Mouse (Mus musculus) thymus, postnatal 10 days (tissue): ENCODE measurements around the gene Bicral.
A peak's percentile ranks its signal among the peaks of the same experiment; 100 is the strongest.

ENCODE experiments used
- DNase-seq, 2 experiments: peaks; one replicate each; pipeline ENCODE4 v3.0.0; 2021; ENCODE audit warnings: low spot score in 2 of 2

Bicral gene

DNA sequence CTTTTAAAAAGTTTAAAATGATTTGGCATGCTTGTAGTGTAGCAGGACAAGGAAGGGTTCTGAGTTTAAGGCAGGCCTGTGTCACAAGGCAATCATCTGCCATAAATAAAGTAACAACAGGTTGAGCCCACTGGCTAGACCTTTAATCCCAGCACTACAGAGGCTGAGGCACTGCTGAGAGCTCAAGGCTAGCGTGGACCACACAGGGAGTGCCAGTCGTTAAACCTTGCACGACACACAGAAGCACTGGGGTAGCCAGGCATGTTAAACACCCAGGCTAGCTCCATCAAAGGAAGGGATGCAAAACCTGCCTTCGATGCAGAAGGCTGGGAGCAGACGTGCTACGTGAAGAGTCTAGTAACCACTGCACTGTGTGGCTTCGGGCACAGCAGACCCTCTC, 14.6 kb downstream of the Bicral start:
- no peak for DNase-seq

DNA sequence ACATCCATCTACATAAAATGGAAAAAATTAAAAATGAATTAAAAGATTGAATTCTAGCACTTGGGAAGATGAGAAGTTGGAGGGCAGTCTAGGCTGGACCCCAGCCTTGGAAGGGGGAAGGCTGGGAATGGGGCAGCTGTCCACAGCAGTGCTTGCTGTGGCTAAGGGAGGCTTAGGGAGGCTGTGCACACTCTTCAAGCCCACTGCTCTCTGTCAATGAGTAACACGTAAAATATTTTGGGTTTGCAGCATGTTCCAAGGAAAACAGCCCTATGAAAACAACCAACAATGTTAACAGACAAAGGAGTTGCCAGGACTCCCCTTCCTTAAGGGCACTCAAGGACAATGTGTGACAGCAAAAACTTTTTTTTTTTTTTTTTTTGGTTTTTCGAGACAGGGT, 15.3 kb downstream of the Bicral start:
- DNase-seq, result no peak

DNA sequence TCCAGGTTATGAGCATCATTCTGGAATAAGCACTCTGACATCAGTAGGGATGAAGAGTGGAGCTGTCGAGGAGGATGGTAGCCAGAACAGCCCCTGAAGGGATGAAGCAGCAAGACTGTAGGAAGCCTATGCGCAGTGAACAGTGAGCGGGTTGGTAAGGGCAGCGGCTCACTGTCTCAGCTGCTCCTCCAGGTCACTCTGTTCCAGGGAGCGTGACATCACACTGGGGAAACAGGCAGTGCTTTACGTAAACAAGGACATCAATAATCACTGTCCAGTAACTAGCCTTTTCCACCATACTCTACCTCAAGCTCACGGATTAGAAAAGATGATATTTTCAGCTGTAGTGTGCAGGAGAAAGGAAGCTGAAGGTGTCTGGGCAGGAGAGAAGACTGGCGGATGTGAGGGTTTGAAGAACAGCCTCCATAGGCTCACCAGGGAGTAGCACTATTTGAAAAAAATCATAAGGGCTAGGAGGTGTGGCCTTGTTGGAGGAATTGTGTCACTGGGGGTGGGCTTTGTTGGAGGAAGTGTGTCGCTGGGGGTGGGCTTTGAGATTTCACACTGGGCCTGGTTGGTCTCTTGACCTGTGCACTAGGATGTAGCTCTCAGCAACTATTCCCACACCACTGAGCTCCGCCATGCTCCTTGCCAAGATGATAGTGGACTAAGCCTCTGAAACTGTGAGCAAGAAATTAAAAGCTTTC, 17.8 kb downstream of the Bicral start:
- no peak for DNase-seq

DNA sequence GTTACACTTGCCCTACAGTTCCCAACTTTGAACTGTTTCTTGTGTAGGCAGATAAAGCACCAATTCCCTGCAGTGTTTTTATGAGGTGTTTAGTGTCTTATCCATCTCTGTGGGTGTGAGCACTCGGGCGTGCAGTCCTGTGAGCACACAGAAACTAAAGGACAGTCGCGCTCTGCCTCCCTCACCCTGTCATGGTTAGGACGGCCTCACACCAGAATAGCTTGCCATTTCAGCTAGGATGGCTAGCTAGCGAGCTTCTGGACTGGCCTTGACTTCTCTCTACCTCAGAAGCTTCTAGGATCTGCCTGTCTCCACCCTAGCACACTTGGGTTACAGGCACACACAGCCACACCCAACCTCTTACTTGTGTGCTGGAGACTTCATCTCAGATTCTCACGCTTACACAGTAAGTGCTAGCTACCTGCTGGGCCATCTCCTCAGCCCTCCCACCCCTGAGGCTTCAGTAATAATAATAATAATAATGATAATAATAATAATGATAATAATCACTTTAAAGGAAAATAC, 19.8 kb downstream of the Bicral start:
- no peak for DNase-seq

DNA sequence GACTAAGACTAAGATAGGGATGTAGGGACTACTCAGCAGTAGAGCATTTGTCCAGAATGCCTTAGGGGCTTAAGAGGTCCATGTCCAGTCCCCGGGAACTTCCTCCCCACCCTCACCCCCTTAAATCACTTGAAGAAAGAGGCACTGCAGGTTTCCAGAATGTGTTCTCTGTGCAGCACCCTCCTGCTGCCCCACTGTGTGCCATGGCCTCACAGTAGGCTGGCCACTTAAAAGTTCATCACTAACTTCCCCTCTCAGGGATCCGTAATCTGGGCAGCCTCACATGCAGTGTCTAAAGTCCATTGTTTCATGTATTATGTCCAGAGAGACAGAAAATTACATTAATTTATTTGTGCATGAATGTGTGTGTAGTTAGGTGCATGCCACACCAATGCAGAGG, 20.4 kb downstream of the Bicral start:
- no peak for DNase-seq

DNA sequence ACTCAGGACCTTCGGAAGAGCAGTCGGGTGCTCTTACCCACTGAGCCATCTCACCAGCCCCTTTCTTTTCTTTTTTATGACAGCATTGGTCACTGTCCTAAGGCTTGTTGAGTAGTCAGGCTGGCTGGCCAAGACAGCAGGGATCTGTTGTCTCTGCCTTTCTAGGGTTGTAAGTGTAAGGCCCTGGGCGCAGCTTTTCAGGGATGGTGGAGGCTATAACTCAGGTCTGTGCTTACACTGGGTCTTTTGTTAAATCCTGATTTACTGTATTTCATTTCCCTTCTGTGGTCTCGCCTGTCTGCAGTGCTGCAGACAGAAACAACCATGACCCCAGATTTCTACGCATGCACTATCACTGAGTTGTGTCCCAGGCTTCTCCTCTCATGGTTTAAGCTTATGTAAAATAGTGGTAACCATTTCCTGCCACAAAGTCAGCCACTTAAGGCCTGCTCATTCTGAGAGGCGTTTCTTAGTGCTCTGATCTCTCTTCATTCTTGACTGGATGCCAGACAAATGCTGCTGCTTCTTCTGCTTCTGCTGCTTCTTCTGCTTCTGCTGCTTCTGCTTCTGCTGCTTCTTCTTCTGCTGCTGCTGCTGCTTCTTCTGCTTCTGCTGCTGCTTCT, 23.1 kb downstream of the Bicral start:
- DNase-seq, result peak; percentile 42 to 54

DNA sequence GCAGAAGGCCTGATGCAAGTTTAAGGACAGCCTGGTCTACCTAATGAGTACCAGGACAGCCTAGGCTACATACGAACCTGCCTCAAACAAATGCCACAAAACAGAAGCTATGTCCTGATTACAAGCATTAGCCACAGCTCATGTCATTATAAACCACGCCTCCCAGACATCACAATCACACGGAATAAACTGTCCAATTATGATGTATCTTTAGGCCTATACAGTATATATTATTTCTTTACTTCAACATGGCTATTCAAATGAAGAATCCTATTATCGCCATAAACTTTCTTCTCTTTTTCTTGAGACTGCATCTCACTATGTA, 25.3 kb downstream of the Bicral start:
- DNase-seq, result no peak

DNA sequence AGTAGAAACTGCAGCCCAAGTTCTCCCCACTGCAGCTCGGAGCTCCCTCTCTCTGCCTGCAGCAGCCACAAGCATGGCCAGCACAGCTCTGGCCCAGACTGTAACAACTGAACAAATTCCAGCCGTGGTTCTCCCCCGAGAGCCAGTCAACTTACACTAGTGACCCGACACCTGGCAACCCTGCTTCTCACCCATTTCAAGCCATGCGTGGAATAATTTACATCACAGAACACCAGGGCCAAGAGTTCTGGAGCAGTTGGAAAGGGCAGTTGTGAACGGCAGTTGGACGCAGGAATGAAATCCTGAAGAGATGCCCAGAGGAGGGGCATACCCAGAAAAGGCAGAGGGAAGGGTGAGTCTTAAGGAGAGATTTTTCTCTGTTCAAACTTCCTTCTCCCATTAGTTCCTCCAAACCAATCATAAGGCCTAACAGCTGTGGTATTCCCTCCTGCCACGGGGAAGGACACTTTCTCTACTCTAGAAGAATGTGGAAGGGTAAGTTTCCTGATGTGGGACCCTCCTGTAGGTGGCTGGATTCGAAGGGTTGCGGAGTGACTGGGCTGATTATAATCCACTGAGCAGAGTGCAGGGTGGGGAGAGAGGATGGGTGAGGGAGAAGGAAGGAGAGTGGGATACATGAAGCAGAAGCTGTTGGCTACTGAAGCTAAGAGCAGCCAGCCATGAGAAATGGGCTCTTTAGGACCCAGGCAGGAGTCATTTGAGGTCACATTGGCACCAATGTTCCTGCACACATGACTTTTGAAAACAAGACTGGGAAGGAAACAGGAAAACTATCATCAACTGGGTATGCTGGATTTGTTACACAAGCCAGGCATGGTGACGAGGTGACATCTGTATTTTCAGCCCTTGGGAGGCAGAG, 25.9 kb downstream of the Bicral start:
- DNase-seq, result no peak

DNA sequence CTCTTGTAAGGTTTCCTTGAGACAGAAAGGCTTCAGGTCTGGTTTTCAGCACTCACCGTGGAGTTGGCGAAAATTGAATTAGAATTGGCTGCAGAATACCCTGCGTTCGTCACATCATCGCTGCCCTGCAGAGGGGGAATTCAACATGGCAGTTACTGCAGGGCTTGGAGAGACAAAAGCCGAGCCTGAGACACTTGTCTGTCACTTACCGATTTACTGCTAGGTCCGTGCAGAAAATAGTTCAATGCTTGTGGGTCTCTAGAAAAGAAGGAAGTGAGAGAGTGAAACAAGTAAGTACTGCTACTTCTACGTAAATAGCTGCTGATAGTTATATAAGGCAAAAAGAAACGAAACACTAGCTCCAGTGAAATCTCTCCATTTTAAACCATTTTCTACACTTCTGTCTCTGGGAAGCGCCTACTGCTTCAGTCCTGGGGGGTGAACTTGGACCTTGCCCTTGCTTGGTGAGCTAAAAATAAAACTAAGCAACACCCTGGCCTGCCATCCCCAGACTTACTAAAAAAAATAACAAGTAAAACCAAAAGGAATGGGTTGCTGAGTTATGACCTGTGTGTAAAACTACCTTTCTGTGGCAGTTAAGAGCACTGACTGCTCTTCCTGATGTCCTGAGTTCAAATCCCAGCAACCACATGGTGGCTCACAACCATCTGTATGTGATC, 28.3 kb downstream of the Bicral start:
- no peak for DNase-seq

DNA sequence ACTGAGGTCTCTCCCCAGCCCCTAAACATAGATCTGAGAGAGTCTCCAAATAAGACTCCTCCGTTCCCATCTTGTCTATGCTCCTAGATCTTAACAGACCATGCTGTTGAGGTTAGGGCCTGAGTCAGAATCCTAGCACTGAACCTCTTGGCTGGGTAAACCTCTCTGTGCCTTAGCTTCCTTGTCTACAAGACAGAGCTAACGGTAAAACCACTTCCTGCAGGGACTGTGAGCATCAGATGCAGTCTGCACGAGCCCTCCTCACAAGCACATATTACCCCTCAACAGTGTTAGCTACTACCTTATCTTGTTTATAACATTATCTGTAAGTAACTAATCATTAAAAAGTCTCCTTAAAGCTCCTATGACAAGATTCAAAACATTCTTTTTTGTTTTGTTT, 29.3 kb downstream of the Bicral start:
- DNase-seq, result peak; percentile 71 to 72

DNA sequence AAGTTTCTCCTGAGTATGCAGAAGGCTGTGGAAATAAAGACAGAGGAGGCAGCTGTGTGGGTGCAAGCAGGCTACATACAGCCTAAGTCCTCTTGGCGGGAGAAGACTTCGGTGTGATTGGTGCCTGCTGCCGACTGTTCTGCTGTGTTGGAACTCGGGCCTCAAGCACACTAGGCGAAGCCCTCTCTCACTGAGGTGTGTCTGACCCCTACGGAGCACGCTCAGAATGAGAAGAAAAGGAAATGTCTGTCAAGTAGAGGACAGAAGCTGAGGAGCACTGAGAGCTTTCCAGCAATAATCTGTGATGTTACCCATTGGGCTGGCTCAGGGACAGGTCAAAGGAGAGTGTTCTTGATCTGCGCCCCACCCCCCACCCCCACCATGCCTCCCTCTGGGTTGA, 35.2 kb downstream of the Bicral start:
- DNase-seq, result no peak

DNA sequence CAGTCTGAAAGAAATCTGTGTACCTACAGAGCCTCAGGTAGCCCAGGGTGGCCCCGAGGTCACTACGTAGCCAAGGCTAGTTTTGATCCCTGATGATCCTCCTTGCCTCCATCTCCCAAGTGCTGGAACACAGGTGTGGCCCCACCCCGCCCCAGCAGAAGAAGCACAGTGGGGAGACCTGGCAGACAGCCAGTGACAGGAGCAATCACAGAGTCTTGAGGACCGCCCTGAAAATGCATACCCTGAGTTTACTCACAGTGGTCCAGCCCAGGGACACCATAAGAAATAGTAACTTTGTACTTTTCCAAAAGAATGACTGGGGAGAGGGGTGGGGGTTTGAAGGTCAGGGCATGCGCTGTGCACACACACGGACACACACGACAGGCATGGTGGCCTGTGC, 37.7 kb downstream of the Bicral start:
- no peak for DNase-seq

DNA sequence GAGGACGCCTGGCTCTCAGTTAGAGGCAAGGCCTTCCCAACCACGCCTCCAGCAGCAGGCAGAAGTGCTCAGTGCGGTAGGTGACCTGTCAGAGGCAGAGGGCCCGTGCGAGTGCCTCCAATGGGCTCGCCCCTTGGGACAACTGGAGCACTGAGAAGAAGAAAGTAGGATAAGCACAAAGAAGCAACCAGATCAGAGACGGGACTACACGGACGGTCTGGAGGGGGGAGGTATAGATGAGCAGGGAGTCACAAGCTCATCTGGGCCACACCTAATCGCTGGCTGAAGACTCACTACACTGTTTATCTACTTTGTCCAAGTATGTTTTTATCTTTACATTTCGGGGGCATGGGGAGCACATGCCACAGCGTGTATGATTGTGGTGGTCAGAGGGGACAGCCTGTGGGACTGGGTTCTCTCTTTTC, 40.5 kb downstream of the Bicral start:
- DNase-seq, result no peak

DNA sequence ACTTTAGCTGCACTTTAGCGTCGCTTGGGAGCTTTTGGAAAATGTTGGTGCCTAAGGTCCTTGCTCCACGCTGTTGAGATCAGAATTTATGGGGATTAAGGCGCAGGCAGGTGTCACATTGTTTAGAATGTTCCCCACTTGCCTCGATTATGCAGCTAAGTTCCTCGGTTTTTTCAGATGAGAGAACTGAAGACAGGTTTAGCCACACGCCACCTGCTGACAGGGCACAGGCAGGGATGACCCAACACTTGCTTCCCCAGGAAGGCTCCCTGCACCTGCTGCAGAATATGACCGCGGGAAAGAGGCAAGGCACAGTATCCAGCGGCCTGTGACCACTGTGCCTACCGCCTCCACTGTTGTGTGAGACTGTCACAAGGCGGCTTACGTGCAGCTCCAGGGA, 42.0 kb downstream of the Bicral start:
- DNase-seq, result no peak

DNA sequence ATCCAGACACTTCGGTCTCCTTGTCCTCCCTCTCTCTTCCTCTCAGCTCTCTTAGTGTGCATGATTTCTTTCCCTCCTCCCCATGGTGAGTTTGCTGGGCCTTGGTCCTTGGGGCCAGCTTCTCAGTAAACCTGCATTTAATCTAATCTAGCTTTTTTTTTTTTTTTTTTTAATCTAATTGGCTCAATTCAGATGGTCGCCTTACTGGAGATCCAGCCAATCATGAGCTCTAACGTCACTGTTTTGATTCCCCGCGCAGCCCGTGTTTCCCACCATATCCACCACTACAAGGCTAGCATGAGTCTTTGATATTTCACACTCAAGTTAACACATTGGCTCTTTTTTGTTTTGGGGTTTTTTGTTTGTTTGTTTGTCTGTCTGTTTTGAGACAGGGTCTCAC, 43.8 kb downstream of the Bicral start:
- no peak for DNase-seq

DNA sequence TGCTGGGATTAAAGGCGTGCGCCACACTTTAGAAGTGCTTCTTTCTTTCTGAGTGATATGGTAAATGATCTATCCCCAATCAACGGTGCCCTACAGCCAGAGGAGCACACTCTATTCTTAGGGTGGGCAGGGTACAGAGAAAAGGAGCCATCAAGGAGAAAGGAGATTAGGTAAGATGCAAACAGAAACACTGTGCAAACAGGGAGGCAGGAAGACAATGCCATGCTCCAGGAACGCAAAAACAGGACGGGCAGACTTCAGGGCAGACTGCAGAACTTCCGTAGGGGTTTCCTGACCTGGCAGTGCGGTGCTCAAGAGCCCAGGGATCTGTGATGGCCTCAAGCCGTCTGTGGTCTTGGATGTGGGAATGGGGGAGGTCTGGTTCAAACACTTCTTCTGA, 44.6 kb downstream of the Bicral start:
- no peak for DNase-seq

DNA sequence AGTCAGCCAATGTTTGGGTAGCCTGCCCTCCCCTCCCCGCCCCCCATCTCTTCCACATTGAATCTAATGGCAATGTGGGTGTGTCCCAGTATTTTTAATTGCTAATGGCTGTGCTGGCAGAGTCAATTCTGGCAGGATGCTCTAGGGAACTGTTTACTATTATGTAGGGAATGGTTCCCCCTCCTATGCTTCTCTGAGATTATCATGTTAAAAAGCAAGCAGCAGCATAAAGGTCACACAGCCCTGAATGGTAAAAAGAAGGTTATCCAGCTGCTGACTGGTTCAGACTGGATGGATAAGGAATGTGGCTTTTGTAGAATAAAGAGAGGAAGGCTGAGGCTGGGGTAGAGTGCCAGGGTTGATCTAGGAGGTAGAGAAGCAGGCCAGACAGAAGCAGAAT, 45.8 kb downstream of the Bicral start:
- no peak for DNase-seq

DNA sequence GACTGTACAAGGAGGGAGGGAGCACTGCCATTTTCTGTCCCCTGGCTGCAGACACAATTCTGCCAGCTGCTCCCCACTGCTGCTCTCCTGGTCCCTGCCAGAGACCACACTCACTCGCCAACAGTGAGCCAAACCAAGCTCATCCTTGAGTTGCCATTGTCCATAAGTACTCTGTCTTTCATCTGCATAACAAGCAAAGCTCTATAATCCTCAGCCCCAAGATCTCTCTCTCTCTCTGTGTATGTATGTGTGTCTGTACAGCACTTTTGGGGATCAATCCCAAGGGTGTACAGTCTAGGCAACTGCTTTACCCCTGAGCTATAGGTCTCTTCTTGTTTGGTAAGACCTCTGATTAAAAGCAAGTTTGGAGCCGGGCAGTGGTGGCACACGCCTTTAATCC, 47.6 kb downstream of the Bicral start:
- no peak for DNase-seq

DNA sequence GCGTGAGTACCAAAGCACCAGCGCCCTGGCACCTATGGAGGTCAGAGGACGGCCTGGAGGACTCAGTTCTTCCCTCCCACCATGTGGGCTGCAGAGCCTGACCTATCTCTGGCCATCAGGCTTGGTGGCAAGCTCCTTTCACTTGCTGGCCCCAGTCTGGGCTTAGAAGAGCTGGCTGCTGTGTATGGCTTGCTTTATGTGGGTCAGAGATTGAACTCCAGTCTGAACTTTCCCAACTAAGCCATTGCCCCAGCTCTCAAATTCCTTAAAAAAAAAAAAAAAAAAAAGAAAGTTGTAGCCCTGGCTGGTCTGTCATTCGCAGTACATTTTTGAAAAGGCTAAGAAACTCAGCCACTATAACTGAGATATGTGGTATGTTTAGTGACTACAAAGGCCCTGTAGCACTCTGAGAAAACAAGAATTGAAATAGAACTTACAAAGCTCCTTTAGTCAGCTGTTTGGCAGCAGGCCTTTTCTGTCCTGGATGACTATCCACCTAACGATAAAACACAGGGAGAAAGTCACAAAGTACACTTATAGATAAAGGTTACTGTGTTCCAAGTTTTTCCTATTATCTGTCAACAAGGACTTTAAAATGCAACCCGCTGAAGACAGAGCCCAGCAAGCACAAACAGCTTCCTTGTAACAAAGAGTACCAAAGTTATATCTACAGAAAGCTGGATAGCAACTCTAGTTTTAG, 49.0 kb downstream of the Bicral start:
- no peak for DNase-seq

DNA sequence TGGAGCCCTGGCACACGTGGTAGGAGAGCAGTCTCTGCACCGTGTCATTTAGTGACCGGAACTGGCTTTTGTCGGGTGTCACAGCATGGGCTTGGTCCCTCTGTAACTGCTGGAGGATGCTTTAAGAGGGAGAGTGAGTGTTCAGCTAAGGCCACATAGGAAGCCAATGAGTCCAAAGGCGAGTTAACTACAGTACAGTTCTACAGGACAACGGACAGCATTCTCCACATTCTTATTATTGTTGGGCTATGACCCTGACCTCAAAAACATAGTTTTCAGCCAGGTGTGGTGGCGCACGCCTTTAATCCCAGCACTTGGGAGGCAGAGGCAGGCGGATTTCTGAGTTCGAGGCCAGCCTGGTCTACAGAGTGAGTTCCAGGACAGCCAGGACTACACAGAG, 49.9 kb downstream of the Bicral start:
- DNase-seq, result no peak

DNA sequence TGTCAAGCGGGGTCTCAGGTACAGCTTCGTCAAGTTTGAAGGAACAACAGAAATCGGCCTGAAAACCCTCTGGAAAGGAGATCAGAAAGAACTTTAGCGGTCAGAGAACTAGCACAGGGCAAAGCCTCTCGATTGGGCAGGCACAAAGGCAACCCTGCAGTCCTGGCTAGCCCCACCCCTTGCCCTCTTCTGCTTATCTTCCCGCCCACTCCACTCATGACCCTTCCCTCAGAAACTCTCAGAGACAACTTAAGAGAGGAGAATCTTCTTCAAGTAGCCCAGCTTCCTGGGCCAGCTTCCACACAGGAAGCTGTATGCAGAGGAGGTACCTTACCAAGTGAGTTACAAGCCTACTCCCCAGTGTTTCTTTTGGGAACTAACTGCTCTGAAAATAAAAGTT, 56.5 kb downstream of the Bicral start:
- DNase-seq, result no peak

DNA sequence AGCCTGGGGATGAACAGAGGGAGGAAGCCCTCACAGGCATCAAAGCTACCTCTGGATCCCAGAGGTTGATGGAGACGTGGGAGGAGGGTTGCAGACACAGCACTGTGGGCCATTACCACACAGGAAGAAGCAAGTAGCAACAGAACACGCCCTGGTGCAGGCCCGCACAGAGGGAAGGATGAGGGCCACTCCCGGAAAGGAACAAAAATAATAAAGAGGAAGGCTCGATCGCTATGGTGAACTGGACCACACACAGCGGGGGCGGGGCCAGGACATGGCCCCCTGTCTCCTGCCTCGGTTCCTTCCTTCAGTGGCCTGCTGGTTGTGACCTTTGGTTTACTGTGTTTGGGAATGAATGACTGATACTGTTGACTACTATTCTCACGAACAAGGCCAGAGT, 58.6 kb downstream of the Bicral start:
- no peak for DNase-seq
